Mouse (Mus musculus): ENCODE measurements at regions not wholly inside any gene's neighbourhood (a gene's known extent, or its start where the extent isn't known, plus 50 kb on each side); places are given as distances from the start of the nearest gene placed in this dataset.

DNA sequence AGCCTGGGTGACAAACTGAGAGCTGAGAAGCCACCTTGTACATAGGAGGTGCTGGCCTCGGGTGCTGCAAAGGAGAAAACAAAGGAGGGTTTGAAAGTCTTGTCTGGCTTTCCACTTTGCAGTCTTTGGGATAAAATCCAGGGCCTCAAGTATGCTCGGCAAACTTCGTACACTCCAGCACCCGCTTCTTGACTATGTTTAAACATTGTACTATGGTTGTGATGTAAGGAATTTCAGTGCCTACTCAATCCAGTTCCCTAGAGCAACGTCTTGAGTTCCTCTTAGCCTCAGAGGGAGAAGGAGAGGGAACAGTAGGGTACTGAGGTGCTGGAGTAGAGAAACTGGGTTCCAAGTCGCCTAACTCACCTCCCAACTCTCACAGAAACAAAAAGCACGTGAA is 77.4 kb upstream of the Adgrl2 start:
- DNase-seq (ENCODE audit: low read depth): no peak

GRCm38 (mm10) chr3:149055077-149055476 is 64.7 kb upstream of the Adgrl2 start:
- DNase-seq (ENCODE audit: low read depth): no peak

GRCm38 (mm10) chr3:149052295-149052902 is 62.0 kb upstream of the Adgrl2 start:
- DNase-seq (ENCODE audit: low read depth): peak; percentile 60

GRCm38 (mm10) chr3:149045343-149045742 is 55.0 kb upstream of the Adgrl2 start:
- no peak for DNase-seq (ENCODE audit: low read depth)

- no peak for DNase-seq (ENCODE audit: low read depth)
Measured at GRCm38 (mm10) chr3:149043901-149044300, 53.5 kb upstream of the Adgrl2 start.

- no peak for DNase-seq (ENCODE audit: low read depth)
Measured at GRCm38 (mm10) chr3:149042527-149042926, 52.2 kb upstream of the Adgrl2 start.

GRCm38 (mm10) chr3:149041188-149041587 is 50.8 kb upstream of the Adgrl2 start:
- no peak for DNase-seq (ENCODE audit: low read depth)

Data from 416B (cell line).